Mouse (Mus musculus) lung, adult 18-20 months (tissue): ENCODE measurements around the gene Slc17a7.
"Not testable (repeated sequence)": the region's sequence is repeated elsewhere in the genome, so short reads cannot be mapped to it uniquely, and the experiment has no call there.

Source experiments
- DNase-seq, 2 experiments: peaks; one replicate each; pipeline ENCODE4 v3.0.0; 2022; ENCODE audit warnings: mixed read lengths in 2 of 2

The Slc17a7 gene

GRCm38 (mm10) chr7:45154993-45155514, 8.7 kb upstream of the Slc17a7 start:
- peak in 1 of 2 experiments; percentile 48 for DNase-seq

GRCm38 (mm10) chr7:45155590-45155989, 8.2 kb upstream of the Slc17a7 start:
- no peak for DNase-seq

GRCm38 (mm10) chr7:45156206-45156605, 7.5 kb upstream of the Slc17a7 start:
- DNase-seq: no peak

- DNase-seq: no peak
Measured at GRCm38 (mm10) chr7:45157459-45157858, 6.3 kb upstream of the Slc17a7 start.

- no peak for DNase-seq
Measured at GRCm38 (mm10) chr7:45158991-45159390, 4.8 kb upstream of the Slc17a7 start.

GRCm38 (mm10) chr7:45160316-45160800, 3.4 kb upstream of the Slc17a7 start:
- DNase-seq: no peak

GRCm38 (mm10) chr7:45160866-45161265, 2.9 kb upstream of the Slc17a7 start:
- no peak for DNase-seq

- peak; percentile 84 to 89 for DNase-seq
Measured at GRCm38 (mm10) chr7:45161612-45162473, 1.9 kb upstream of the Slc17a7 start.

- no peak for DNase-seq
Measured at GRCm38 (mm10) chr7:45162551-45162950, 1.2 kb upstream of the Slc17a7 start.

- no peak for DNase-seq
Measured at GRCm38 (mm10) chr7:45162996-45163615, 643 bp upstream of the Slc17a7 start.

GRCm38 (mm10) chr7:45164833-45165232, 1.1 kb downstream of the Slc17a7 start:
- no peak for DNase-seq

GRCm38 (mm10) chr7:45165701-45166100, 2.0 kb downstream of the Slc17a7 start:
- no peak for DNase-seq

- no peak for DNase-seq
Measured at GRCm38 (mm10) chr7:45166950-45167401, 3.2 kb downstream of the Slc17a7 start.

GRCm38 (mm10) chr7:45167761-45168445, 4.2 kb downstream of the Slc17a7 start:
- no peak for DNase-seq

GRCm38 (mm10) chr7:45168656-45169055, 4.9 kb downstream of the Slc17a7 start:
- no peak for DNase-seq

GRCm38 (mm10) chr7:45169495-45169894, 5.7 kb downstream of the Slc17a7 start:
- no peak for DNase-seq

GRCm38 (mm10) chr7:45172974-45173373, 9.2 kb downstream of the Slc17a7 start:
- DNase-seq: no peak

GRCm38 (mm10) chr7:45173772-45174171, 10.0 kb downstream of the Slc17a7 start:
- not testable (repeated sequence) for DNase-seq

GRCm38 (mm10) chr7:45174567-45175280, 11.0 kb downstream of the Slc17a7 start:
- DNase-seq: no peak

- DNase-seq: no peak
Measured at GRCm38 (mm10) chr7:45175398-45175797, 11.6 kb downstream of the Slc17a7 start.

GRCm38 (mm10) chr7:45175929-45176328, 12.2 kb downstream of the Slc17a7 start:
- no peak for DNase-seq

- no peak for DNase-seq
Measured at GRCm38 (mm10) chr7:45176356-45176755, 12.6 kb downstream of the Slc17a7 start.
